Mouse (Mus musculus) liver, embryonic 16.5 days (tissue): ENCODE measurements around the gene Plekha4. TPM values are rescaled to one million over a fixed set of nuclear protein-coding genes. Genes with fewer than 3 reads are reported as not detected.

Source experiments
- ATAC-seq: fragments of 200-750 bp; cut with Nextera tagmentation; 2 replicates; pipeline ENCODE4 v1.8.0; 2017; ENCODE audit warnings: low read depth, mild to moderate bottlenecking, moderate number of reproducible peaks, moderate library complexity
- H3K27ac ChIP-seq: fragments of 300-500 bp; sonication (generic); 2 replicates; pipeline ENCODE4 v1.5.1; 2014; ENCODE audit warnings: mild to moderate bottlenecking, low read length
- H3K27me3 ChIP-seq: fragments of 300-500 bp; sonication (generic); 2 replicates; pipeline ENCODE4 v1.6.1; 2014; ENCODE audit warnings: low read depth, low read length, mixed read lengths; ENCODE audit not compliant: control insufficient read depth, insufficient read depth
- H3K36me3 ChIP-seq: fragments of 300-500 bp; sonication (generic); 2 replicates; pipeline ENCODE4 v1.6.1; 2014; ENCODE audit warnings: mild to moderate bottlenecking; ENCODE audit not compliant: control insufficient read depth, insufficient read depth
- H3K4me1 ChIP-seq: fragments of 300-500 bp; sonication (generic); 2 replicates; pipeline ENCODE4 v1.6.1; 2014; ENCODE audit warnings: low read depth, low read length, mixed read lengths; ENCODE audit not compliant: control insufficient read depth
- H3K4me2 ChIP-seq: fragments of 300-500 bp; sonication (generic); 2 replicates; pipeline ENCODE4 v1.6.1; 2014; ENCODE audit warnings: low read depth, low read length, mixed read lengths
- H3K4me3 ChIP-seq: fragments of 300-500 bp; sonication (generic); 2 replicates; pipeline ENCODE4 v1.5.1; 2014; ENCODE audit warnings: low read depth, mild to moderate bottlenecking, low read length
- H3K9ac ChIP-seq: fragments of 300-500 bp; sonication (generic); 2 replicates; pipeline ENCODE4 v1.6.1; 2014; ENCODE audit warnings: low read depth, low read length
- H3K9me3 ChIP-seq: fragments of 300-500 bp; sonication (generic); replicated peaks from 2 replicates; pipeline ENCODE4 v1.6.1; 2016; ENCODE audit warnings: low read length; ENCODE audit not compliant: control insufficient read depth
- WGBS: fragments of 180-500 bp; shearing (Covaris S2); extraction: QIAGEN DNeasy Blood & Tissue Kit; methylation state at CpG from one replicate; pipeline ENCODE4 v1.1.7; 2014; ENCODE audit not compliant: insufficient replicate concordance; 5-methylcytosine and 5-hydroxymethylcytosine counted together
- polyA plus RNA-seq: library from polyadenylated mRNA; unstranded; fragments of >200 nt; fragmentation: Nextera tagmentation; extraction: Ambion mirVana; gene quantifications from 2 replicates; pipeline ENCODE4 v1.2.1, GENCODE M21; 2015

The Plekha4 gene
- polyA plus RNA-seq, 1 experiment from 2014 or later: 0.78 TPM

DNA sequence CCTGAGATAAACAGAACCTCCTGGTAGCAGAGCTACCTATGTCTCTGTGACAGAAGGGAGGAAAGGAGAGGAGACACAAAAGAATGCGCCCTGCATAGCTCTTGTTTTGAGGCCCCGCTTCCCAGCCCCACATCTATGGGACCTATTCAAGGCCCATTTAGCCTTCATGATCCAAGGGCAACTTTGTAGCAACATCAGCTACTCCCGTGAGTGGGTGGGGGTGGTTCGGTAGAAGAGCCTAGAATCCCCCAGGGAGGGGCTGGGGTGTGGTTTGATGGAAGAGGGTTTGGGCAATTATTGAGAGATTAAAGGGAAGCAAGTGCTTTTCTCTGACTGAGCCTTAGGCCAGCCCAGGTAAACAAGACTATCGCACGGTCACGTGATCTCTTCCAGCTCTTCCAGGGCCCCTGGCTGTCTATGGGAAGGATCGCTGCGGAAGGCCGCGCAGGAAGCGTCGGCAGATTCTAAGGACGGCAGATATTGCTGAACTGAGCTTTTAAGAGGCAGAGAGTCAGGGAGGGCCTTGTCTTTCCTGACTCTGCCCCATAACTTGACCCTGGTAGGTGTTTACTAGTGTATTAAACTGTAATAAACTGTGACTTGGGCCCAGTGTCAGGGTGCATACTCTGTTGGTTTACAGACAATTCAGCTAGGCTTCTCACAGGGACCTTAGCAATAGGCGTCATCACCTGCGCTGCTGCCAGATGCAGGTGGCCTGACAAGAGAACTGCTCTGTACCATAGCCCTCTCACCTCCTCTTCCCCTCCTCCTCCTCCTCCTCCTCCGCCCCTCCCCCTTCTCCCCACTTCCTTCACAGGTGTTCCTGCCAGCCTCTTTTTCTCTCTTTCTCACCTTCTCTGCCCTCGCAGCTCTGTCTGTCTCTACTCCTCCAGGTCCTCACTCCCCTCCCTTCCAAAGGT is 73.1 kb downstream of the Plekha4 start:
- H3K27ac ChIP-seq: no peak overlapping the region
- no peaks in the 10 kb centered on the region for H3K27me3 ChIP-seq
- H3K4me1 ChIP-seq: no peaks in the 10 kb centered on the region; the same call in none of the 2 replicates
- H3K4me2 ChIP-seq: no peak overlapping the region
- no peak overlapping the region for H3K4me3 ChIP-seq
- no peak for ATAC-seq
- no peaks in the 10 kb centered on the region for H3K9me3 ChIP-seq
- no peaks in the 10 kb centered on the region for H3K36me3 ChIP-seq
- no peak overlapping the region for H3K9ac ChIP-seq
- 57% methylated on average over 18 of the region's 18 CpGs for WGBS

Other genes with a start within 250 kb of the Plekha4 start
- not detected in 2 replicates for gene Slc6a21, start 248.8 kb upstream of the Plekha4 start, polyA plus RNA-seq
- gene Trpm4, start 192.6 kb upstream of the Plekha4 start, polyA plus RNA-seq: 0.85 and 1.7 TPM in 2 replicates
- gene Hrc, start 191.0 kb upstream of the Plekha4 start, polyA plus RNA-seq: 0.39 and 0.60 TPM in 2 replicates
- gene Ppfia3, start 159.3 kb upstream of the Plekha4 start, polyA plus RNA-seq: 0.15 and 0.19 TPM in 2 replicates
- gene Lin7b, start 155.7 kb upstream of the Plekha4 start, polyA plus RNA-seq: not detected in 2 replicates
- 64.2 and 70.1 TPM in 2 replicates for gene Snrnp70, start 130.6 kb upstream of the Plekha4 start, polyA plus RNA-seq
- gene Kcna7, start 120.7 kb upstream of the Plekha4 start, polyA plus RNA-seq: not detected in 2 replicates
- gene Ntf5, start 112.6 kb upstream of the Plekha4 start, polyA plus RNA-seq: 0.09 and 0.26 TPM in 2 replicates
- gene Lhb, start 105.5 kb upstream of the Plekha4 start, polyA plus RNA-seq: not detected in 2 replicates
- 7.6 and 8.9 TPM in 2 replicates for gene Gys1, start 91.5 kb upstream of the Plekha4 start, polyA plus RNA-seq
- 58.8 and 59.4 TPM in 2 replicates for gene Ruvbl2, start 88.2 kb upstream of the Plekha4 start, polyA plus RNA-seq
- 6,125 and 6,166 TPM in 2 replicates for gene Ftl1, start 66.4 kb upstream of the Plekha4 start, polyA plus RNA-seq
- gene Bax, start 59.4 kb upstream of the Plekha4 start, polyA plus RNA-seq: 63.3 and 63.4 TPM in 2 replicates
- 0.41 and 0.75 TPM in 2 replicates for gene Tulp2, start 44.5 kb upstream of the Plekha4 start, polyA plus RNA-seq
- not detected in 2 replicates for gene Gm45808, start 39.5 kb upstream of the Plekha4 start, polyA plus RNA-seq
- 2.5 and 3.3 TPM in 2 replicates for gene Dhdh, start 37.5 kb upstream of the Plekha4 start, polyA plus RNA-seq
- gene Nucb1, start 15.9 kb upstream of the Plekha4 start, polyA plus RNA-seq: 122 and 124 TPM in 2 replicates
- gene Ppp1r15a, start 62 bp upstream of the Plekha4 start, polyA plus RNA-seq: 293 and 328 TPM in 2 replicates
- gene Hsd17b14, start 28.6 kb downstream of the Plekha4 start, polyA plus RNA-seq: 1.3 and 1.8 TPM in 2 replicates
- gene Bcat2, start 43.8 kb downstream of the Plekha4 start, polyA plus RNA-seq: 44.0 and 44.6 TPM in 2 replicates
- gene Fgf21, start 89.2 kb downstream of the Plekha4 start, polyA plus RNA-seq: not detected in 2 replicates
- not detected in 2 replicates for gene Fut1, start 91.0 kb downstream of the Plekha4 start, polyA plus RNA-seq
- gene Izumo1, start 95.5 kb downstream of the Plekha4 start, polyA plus RNA-seq: 0.05 and 0.06 TPM in 2 replicates
- gene Rasip1, start 101.2 kb downstream of the Plekha4 start, polyA plus RNA-seq: 1.7 and 1.8 TPM in 2 replicates
- gene Mamstr, start 113.6 kb downstream of the Plekha4 start, polyA plus RNA-seq: 0.58 and 1.3 TPM in 2 replicates
- 0.02 and 0.08 TPM in 2 replicates for gene Fut2, start 140.1 kb downstream of the Plekha4 start, polyA plus RNA-seq
- not detected in 2 replicates for gene Ntn5, start 157.7 kb downstream of the Plekha4 start, polyA plus RNA-seq
- 0.05 TPM in 1 of 2 replicates, not detected in the other for gene Sec1, start 168.1 kb downstream of the Plekha4 start, polyA plus RNA-seq
- gene Car11, start 173.5 kb downstream of the Plekha4 start, polyA plus RNA-seq: 0.23 and 0.37 TPM in 2 replicates
- 0.27 and 0.32 TPM in 2 replicates for gene Dbp, start 178.8 kb downstream of the Plekha4 start, polyA plus RNA-seq
- gene Rpl18, start 189.1 kb downstream of the Plekha4 start, polyA plus RNA-seq: 460 and 502 TPM in 2 replicates
- gene Sphk2, start 191.7 kb downstream of the Plekha4 start, polyA plus RNA-seq: 11.0 and 13.9 TPM in 2 replicates
- gene Fam83e, start 194.9 kb downstream of the Plekha4 start, polyA plus RNA-seq: 0.16 and 0.30 TPM in 2 replicates
- gene Spaca4, start 199.5 kb downstream of the Plekha4 start, polyA plus RNA-seq: not detected in 2 replicates